Mouse (Mus musculus) urinary bladder, adult 18-20 months (tissue): ENCODE data around the gene Nfatc4.

Experiments
- DNase-seq, 2 experiments: peaks; one replicate each; pipeline ENCODE4 v3.0.0; 2022; ENCODE audit warnings: low spot score in 2 of 2, mixed read lengths in 2 of 2

Gene Nfatc4

GRCm38 (mm10) chr14:55853621-55854285 lies 30.8 kb downstream of the Nfatc4 start, which contains the start of gene Nynrin:
Gene Nynrin, plus strand, starts transcription at chr14:55854010.
- peak; percentile 39 to 62 for DNase-seq

- DNase-seq: no peak
Observed at GRCm38 (mm10) chr14:55854406-55855100, 31.6 kb downstream of the Nfatc4 start.

GRCm38 (mm10) chr14:55855101-55855561 lies 32.2 kb downstream of the Nfatc4 start:
- no peak for DNase-seq

GRCm38 (mm10) chr14:55857588-55857987 lies 34.6 kb downstream of the Nfatc4 start:
- no peak for DNase-seq

GRCm38 (mm10) chr14:55862186-55862585 lies 39.2 kb downstream of the Nfatc4 start:
- no peak for DNase-seq

- DNase-seq: no peak
Observed at GRCm38 (mm10) chr14:55862970-55863369, 40.0 kb downstream of the Nfatc4 start.

GRCm38 (mm10) chr14:55863773-55864172 lies 40.8 kb downstream of the Nfatc4 start:
- peak in 1 of 2 experiments; percentile 65 for DNase-seq

GRCm38 (mm10) chr14:55866962-55867361 lies 44.0 kb downstream of the Nfatc4 start:
- DNase-seq: no peak

- DNase-seq: no peak
Observed at GRCm38 (mm10) chr14:55868230-55869026, 45.5 kb downstream of the Nfatc4 start.

GRCm38 (mm10) chr14:55869538-55869937 lies 46.6 kb downstream of the Nfatc4 start:
- no peak for DNase-seq

GRCm38 (mm10) chr14:55872039-55872438 lies 49.1 kb downstream of the Nfatc4 start:
- DNase-seq: no peak

GRCm38 (mm10) chr14:55872551-55872950 lies 49.6 kb downstream of the Nfatc4 start:
- no peak for DNase-seq

- DNase-seq: no peak
Observed at GRCm38 (mm10) chr14:55873242-55873713, 50.3 kb downstream of the Nfatc4 start.

GRCm38 (mm10) chr14:55873714-55874683 lies 51.1 kb downstream of the Nfatc4 start:
- DNase-seq: peak; percentile 55 to 65

- no peak for DNase-seq
Observed at GRCm38 (mm10) chr14:55877469-55878315, 54.7 kb downstream of the Nfatc4 start.

GRCm38 (mm10) chr14:55878316-55878940 lies 55.5 kb downstream of the Nfatc4 start:
- no peak for DNase-seq

- DNase-seq: peak; percentile 51 to 52
Observed at GRCm38 (mm10) chr14:55879623-55880022, 56.7 kb downstream of the Nfatc4 start.

GRCm38 (mm10) chr14:55880982-55881381 lies 58.0 kb downstream of the Nfatc4 start:
- no peak for DNase-seq

GRCm38 (mm10) chr14:55882171-55882641 lies 59.3 kb downstream of the Nfatc4 start:
- DNase-seq: peak; percentile 41 to 48
